Mouse (Mus musculus) neutrophil, adult 5-6 weeks (primary cell): ENCODE measurements around the gene Prima1. TPM values are rescaled to one million over a fixed set of nuclear protein-coding genes. Genes with fewer than 3 reads are reported as not detected.

ENCODE experiments used
- ATAC-seq: fragments of 151-379, 151-347 bp; 2 replicates; pipeline ENCODE4 v1.8.0; 2017; ENCODE audit warnings: mild to moderate bottlenecking, moderate TSS enrichment; ENCODE audit not compliant: insufficient number of reproducible peaks, poor library complexity, low FRiP score, severe bottlenecking; ENCODE audit errors: extremely low read depth
- total RNA-seq: library from RNA; stranded (forward); fragments of 200-1000 nt; gene quantifications from 2 replicates; pipeline ENCODE4 v1.2.3, GENCODE M21; 2017

Gene Prima1
- total RNA-seq, 1 experiment from 2014 or later = not detected

- no peak for ATAC-seq
Observed at GRCm38 (mm10) chr12:103163596-103163995, 78.4 kb downstream of the Prima1 start.

- ATAC-seq = no peak
Observed at GRCm38 (mm10) chr12:103160721-103161120, 81.2 kb downstream of the Prima1 start.

- no peak for ATAC-seq
Observed at GRCm38 (mm10) chr12:103159016-103159415, 82.9 kb downstream of the Prima1 start.

- ATAC-seq = no peak
Observed at GRCm38 (mm10) chr12:103157129-103157910, 84.6 kb downstream of the Prima1 start.

GRCm38 (mm10) chr12:103155406-103155805, 86.5 kb downstream of the Prima1 start:
- no peak for ATAC-seq

GRCm38 (mm10) chr12:103154927-103155326, 87.0 kb downstream of the Prima1 start:
- no peak for ATAC-seq

- ATAC-seq = no peak
Observed at GRCm38 (mm10) chr12:103150247-103150646, 91.7 kb downstream of the Prima1 start.

Other genes starting within 250 kb of the Prima1 start
- not detected in 2 replicates for gene Fam181a, start 68.8 kb upstream of the Prima1 start, total RNA-seq
- not detected in 2 replicates for gene Asb2, start 113.9 kb upstream of the Prima1 start, total RNA-seq
- gene Otub2, start 146.5 kb upstream of the Prima1 start, total RNA-seq = 2.8 TPM in 2 replicates
- 1.6 and 2.3 TPM in 2 replicates for gene 9330161L09Rik, start 165.7 kb upstream of the Prima1 start, total RNA-seq
- 136 and 137 TPM in 2 replicates for gene Ddx24, start 183.7 kb upstream of the Prima1 start, total RNA-seq
- 91.4 and 117 TPM in 2 replicates for gene Ifi27, start 192.1 kb upstream of the Prima1 start, total RNA-seq
- 264 and 315 TPM in 2 replicates for gene Ifi27l2a, start 201.5 kb upstream of the Prima1 start, total RNA-seq
- gene Ifi27l2b, start 215.1 kb upstream of the Prima1 start, total RNA-seq = not detected in 2 replicates